Mouse (Mus musculus): ENCODE measurements at regions not wholly inside any gene's neighbourhood (a gene's known extent, or its start where the extent isn't known, plus 50 kb on each side); places are given as distances from the start of the nearest gene placed in this dataset.

DNA sequence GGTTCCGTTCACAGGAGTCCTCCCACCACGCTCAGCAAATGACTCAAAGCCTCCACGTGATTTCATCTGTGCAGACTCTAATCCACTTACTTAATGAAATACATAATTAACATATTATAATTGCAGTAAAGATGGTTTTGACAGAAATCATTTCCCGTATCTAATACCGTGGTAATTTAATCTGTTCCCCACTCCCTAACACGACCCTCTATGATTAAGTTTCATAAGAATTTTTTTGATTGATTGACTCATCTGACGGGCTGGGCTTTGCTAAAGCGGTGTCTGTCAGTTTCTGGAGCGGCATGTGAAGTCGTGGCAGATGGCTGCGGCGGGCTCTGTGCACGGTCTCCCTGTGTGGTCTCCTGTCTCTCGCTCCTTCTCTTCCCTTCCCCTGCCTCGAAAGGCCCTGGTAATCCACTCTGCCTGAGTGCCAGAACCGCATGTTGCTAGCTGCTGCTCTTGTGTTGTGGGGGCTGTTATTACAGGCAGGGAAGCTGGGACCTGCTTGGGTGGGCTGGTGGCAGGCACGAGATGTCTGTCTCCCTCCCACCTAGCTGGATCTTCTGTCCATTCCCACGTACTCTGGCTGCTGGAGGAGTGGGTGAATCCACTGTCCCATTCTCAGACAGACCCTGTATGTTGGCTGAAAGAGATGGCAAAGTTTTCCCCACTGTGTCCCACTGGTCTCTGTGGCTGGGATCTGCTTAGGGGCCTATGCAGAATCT is 195.0 kb downstream of the Tshz3 start:
- DNase-seq (ENCODE audit: low spot score) (no peak), ATAC-seq (ENCODE audit: extremely low read depth, insufficient number of reproducible peaks, low FRiP score, poor library complexity, severe bottlenecking) (no peak)
- no peak for TF ChIP-seq GATA2 (IDR thresholded peaks at IDR 0.05; ENCODE audit: borderline replicate concordance, low read depth, low read length)
- no peak for TF ChIP-seq GATA1 (IDR thresholded peaks at IDR 0.05; ENCODE audit: borderline replicate concordance, low read length)
- TF ChIP-seq TAL1 (conservative IDR thresholded peaks at IDR 0.05; ENCODE audit: low read depth, low read length) = no peak
- TF ChIP-seq CTCF (IDR thresholded peaks at IDR 0.05; ENCODE audit: low read depth, low read length) = no peak
- TF ChIP-seq POLR2AphosphoS5 (IDR thresholded peaks at IDR 0.05; ENCODE audit: insufficient replicate concordance, low read depth, low read length) = no peak
- Histone ChIP-seq H3K27me3 (ENCODE audit: insufficient read depth, low read length) (no peaks in the 10 kb centered on the region), H3K4me1 (ENCODE audit: insufficient read depth, low read depth, low read length) (no peaks in the 10 kb centered on the region), H3K4me3 (ENCODE audit: low read depth, low read length) (no peak overlapping the region), H3K9me3 (replicated peaks) (peaks cover 42% of the 10 kb centered on the region), H3K36me3 (replicated peaks) (no peaks in the 10 kb centered on the region)

DNA sequence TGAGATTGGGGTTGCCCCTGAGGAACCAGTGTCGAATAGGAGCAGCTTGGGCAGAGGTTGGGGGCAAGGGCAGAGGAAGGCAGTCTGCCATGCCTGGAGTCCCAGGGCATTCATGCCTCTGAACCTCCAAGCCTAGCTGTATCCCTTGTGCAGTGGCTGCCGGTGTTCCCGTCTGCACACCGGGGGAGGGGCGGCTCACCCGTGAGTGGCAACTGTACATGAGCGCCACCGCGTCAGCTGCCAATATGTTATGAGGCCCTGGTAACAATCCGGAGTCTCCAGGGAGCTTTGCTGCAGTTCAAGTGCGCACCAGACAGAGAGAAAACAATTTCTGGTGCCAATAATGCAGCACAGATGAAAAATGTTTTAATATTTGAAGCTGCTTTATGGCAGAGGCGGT is 198.4 kb downstream of the Tshz3 start:
- peaks cover 55% of the 10 kb centered on the region for H3K9me3 ChIP-seq (replicated peaks)
- TF ChIP-seq CTCF (IDR thresholded peaks at IDR 0.05; ENCODE audit: low read depth, low read length) (no peak), GATA1 (IDR thresholded peaks at IDR 0.05; ENCODE audit: borderline replicate concordance, low read length) (no peak), TAL1 (conservative IDR thresholded peaks at IDR 0.05; ENCODE audit: low read depth, low read length) (no peak), POLR2AphosphoS5 (IDR thresholded peaks at IDR 0.05; ENCODE audit: insufficient replicate concordance, low read depth, low read length) (no peak), GATA2 (IDR thresholded peaks at IDR 0.05; ENCODE audit: borderline replicate concordance, low read depth, low read length) (no peak)
- ATAC-seq (ENCODE audit: extremely low read depth, insufficient number of reproducible peaks, low FRiP score, poor library complexity, severe bottlenecking) = no peak
- no peak for DNase-seq (ENCODE audit: low spot score)
- H3K4me3 ChIP-seq (ENCODE audit: low read depth, low read length) = no peak overlapping the region; the same call in 1 of the 2 replicates
- no peaks in the 10 kb centered on the region for H3K27me3 ChIP-seq (ENCODE audit: insufficient read depth, low read length)
- no peaks in the 10 kb centered on the region for H3K36me3 ChIP-seq (replicated peaks)
- no peaks in the 10 kb centered on the region for H3K4me1 ChIP-seq (ENCODE audit: insufficient read depth, low read depth, low read length)

DNA sequence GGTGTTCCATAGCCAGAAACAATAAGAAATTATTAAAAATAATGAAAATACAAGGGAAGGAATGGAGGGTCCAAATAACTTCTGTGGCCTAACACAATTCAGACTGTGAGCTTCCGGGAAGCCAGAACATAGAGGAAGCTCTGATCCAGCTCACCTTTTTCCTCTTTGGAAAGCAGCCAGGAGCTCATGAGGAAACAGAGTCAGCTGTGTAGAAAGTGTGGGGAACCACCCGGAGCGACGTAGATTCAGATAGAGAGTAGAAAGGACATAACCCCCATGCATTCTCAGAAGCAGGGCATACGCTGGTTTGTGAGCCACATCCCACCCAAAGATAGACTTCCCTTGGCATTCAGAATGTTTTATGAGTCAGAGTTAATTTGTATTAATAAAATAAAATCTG is 203.6 kb downstream of the Tshz3 start:
- ATAC-seq (ENCODE audit: extremely low read depth, insufficient number of reproducible peaks, low FRiP score, poor library complexity, severe bottlenecking) (no peak), DNase-seq (ENCODE audit: low spot score) (no peak)
- Histone ChIP-seq H3K4me3 (ENCODE audit: low read depth, low read length) (no peak overlapping the region), H3K9me3 (replicated peaks) (peaks cover 49% of the 10 kb centered on the region), H3K27me3 (ENCODE audit: insufficient read depth, low read length) (no peaks in the 10 kb centered on the region), H3K36me3 (replicated peaks) (no peaks in the 10 kb centered on the region), H3K4me1 (ENCODE audit: insufficient read depth, low read depth, low read length) (no peaks in the 10 kb centered on the region)
- no peak for TF ChIP-seq TAL1 (conservative IDR thresholded peaks at IDR 0.05; ENCODE audit: low read depth, low read length)
- TF ChIP-seq POLR2AphosphoS5 (IDR thresholded peaks at IDR 0.05; ENCODE audit: insufficient replicate concordance, low read depth, low read length) = no peak
- no peak for TF ChIP-seq CTCF (IDR thresholded peaks at IDR 0.05; ENCODE audit: low read depth, low read length)
- TF ChIP-seq GATA2 (IDR thresholded peaks at IDR 0.05; ENCODE audit: borderline replicate concordance, low read depth, low read length) = no peak
- no peak for TF ChIP-seq GATA1 (IDR thresholded peaks at IDR 0.05; ENCODE audit: borderline replicate concordance, low read length)

DNA sequence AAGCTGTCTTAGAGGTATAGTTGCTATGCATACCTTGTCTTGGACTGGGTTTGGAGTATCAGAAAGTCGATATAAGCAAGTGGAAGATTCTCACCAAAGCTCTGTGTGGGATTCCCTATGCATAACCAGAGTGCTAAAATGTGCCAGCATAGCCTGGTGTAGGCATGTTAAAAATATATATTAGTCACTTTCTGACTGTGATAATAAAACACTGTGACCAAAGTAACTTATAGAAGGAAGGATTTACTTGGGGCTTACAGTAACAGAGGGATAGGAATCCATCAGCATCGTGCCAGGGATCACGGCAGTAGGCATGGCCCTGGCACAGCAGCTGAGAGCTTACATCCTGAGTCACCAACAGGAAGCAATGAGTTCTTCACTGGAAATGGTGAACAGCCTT is 215.4 kb downstream of the Tshz3 start:
- ATAC-seq (ENCODE audit: extremely low read depth, insufficient number of reproducible peaks, low FRiP score, poor library complexity, severe bottlenecking) (no peak), DNase-seq (ENCODE audit: low spot score) (no peak)
- H3K27me3 ChIP-seq (ENCODE audit: insufficient read depth, low read length) = no peaks in the 10 kb centered on the region
- no peaks in the 10 kb centered on the region for H3K4me1 ChIP-seq (ENCODE audit: insufficient read depth, low read depth, low read length)
- no peak for TF ChIP-seq CTCF (IDR thresholded peaks at IDR 0.05; ENCODE audit: low read depth, low read length)
- TF ChIP-seq GATA1 (IDR thresholded peaks at IDR 0.05; ENCODE audit: borderline replicate concordance, low read length) = no peak
- no peak for TF ChIP-seq GATA2 (IDR thresholded peaks at IDR 0.05; ENCODE audit: borderline replicate concordance, low read depth, low read length)
- no peak overlapping the region for H3K4me3 ChIP-seq (ENCODE audit: low read depth, low read length)
- peaks cover 34% of the 10 kb centered on the region for H3K9me3 ChIP-seq (replicated peaks)
- no peaks in the 10 kb centered on the region for H3K36me3 ChIP-seq (replicated peaks)

DNA sequence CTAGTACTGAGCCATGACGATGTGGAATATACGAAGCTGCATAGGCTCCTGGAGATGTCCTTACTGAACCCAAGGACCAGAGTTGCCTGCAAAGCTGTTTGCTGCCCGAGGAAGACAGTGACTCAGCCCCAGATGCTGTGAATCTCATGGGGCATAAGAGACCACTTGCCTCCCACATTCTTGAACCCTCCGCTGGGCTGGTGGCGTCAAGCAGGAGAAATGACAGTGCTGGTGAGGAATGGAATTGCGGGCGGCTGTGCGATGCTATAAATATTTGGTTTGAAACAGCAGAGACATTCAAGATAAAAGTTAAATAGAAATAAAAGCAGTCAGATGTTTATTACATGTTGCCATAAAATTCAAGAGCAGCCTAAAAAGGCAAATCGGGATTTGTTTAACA is 216.3 kb downstream of the Tshz3 start:
- ATAC-seq (ENCODE audit: extremely low read depth, insufficient number of reproducible peaks, low FRiP score, poor library complexity, severe bottlenecking) = no peak
- TF ChIP-seq GATA1 (IDR thresholded peaks at IDR 0.05; ENCODE audit: borderline replicate concordance, low read length) (no peak), POLR2AphosphoS5 (IDR thresholded peaks at IDR 0.05; ENCODE audit: insufficient replicate concordance, low read depth, low read length) (no peak), GATA2 (IDR thresholded peaks at IDR 0.05; ENCODE audit: borderline replicate concordance, low read depth, low read length) (no peak), TAL1 (conservative IDR thresholded peaks at IDR 0.05; ENCODE audit: low read depth, low read length) (no peak), CTCF (IDR thresholded peaks at IDR 0.05; ENCODE audit: low read depth, low read length) (no peak)

DNA sequence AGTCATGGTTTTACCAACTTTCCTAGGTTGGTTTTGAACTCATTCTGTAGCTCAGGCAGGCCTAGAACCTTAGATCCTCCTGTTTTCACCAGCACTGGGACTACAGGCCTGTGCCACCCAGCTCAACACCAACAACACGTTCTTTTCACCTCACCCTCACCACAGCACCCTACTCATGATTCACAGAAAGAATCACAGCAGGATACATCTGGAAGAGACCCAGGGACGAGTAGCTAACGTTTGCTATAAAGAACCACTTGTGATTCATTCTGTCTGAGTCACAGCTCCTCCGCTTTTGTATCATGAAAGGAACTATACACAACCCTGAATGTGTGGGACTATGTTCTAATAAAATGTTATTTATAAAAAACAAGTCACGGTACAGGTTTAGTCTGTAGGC is 217.3 kb downstream of the Tshz3 start:
- no peaks in the 10 kb centered on the region for H3K36me3 ChIP-seq (replicated peaks)
- no peaks in the 10 kb centered on the region for H3K4me1 ChIP-seq (ENCODE audit: insufficient read depth, low read depth, low read length)
- TF ChIP-seq CTCF (IDR thresholded peaks at IDR 0.05; ENCODE audit: low read depth, low read length) = no peak
- TF ChIP-seq TAL1 (conservative IDR thresholded peaks at IDR 0.05; ENCODE audit: low read depth, low read length) = no peak
- no peak for TF ChIP-seq GATA1 (IDR thresholded peaks at IDR 0.05; ENCODE audit: borderline replicate concordance, low read length)
- TF ChIP-seq POLR2AphosphoS5 (IDR thresholded peaks at IDR 0.05; ENCODE audit: insufficient replicate concordance, low read depth, low read length) = no peak
- TF ChIP-seq GATA2 (IDR thresholded peaks at IDR 0.05; ENCODE audit: borderline replicate concordance, low read depth, low read length) = no peak
- no peak for ATAC-seq (ENCODE audit: extremely low read depth, insufficient number of reproducible peaks, low FRiP score, poor library complexity, severe bottlenecking)
- H3K27me3 ChIP-seq (ENCODE audit: insufficient read depth, low read length) = no peaks in the 10 kb centered on the region
- no peak for DNase-seq (ENCODE audit: low spot score)
- peaks cover 41% of the 10 kb centered on the region for H3K9me3 ChIP-seq (replicated peaks)
- no peak overlapping the region for H3K4me3 ChIP-seq (ENCODE audit: low read depth, low read length)

More for the DNA sequence above, 216.3 kb downstream of the Tshz3 start:
- Histone ChIP-seq H3K4me1 (ENCODE audit: insufficient read depth, low read depth, low read length) (no peaks in the 10 kb centered on the region), H3K9me3 (replicated peaks) (peaks cover 41% of the 10 kb centered on the region), H3K4me3 (ENCODE audit: low read depth, low read length) (no peak overlapping the region), H3K27me3 (ENCODE audit: insufficient read depth, low read length) (no peaks in the 10 kb centered on the region), H3K36me3 (replicated peaks) (no peaks in the 10 kb centered on the region)
- no peak for DNase-seq (ENCODE audit: low spot score)
